ENCODE assay signal across 9 mouse cellular contexts in genomic region chr16:73647201-73647782, GRCm38 (mm10).
DNase-seq lines count a peak whose midpoint lies in the region; ATAC-seq lines count a peak whose summit lies in the region.
"Had no signal": no experiment of that assay in that cellular context is flagged by ENCODE, and none has a peak within 500 bp of the region (broad histone marks: within the 10 kb centered on the region; RNA-seq: fewer than 3 reads in every experiment).

No protein-coding gene starts in this region.

- H3K9me3 ChIP-seq in intestine, embryonic 16.5 days (ENCODE audit: control insufficient read depth, low read length) = no peaks in the 10 kb centered on the region

- ATAC-seq in intestine, embryonic 16.5 days = peak; percentile 63
- ATAC-seq in megakaryocyte, adult 5-6 weeks (ENCODE audit: poor library complexity, severe bottlenecking) = 0 out of 2 replicates have a peak, but pooled peaks have one; percentile 12

- no peak overlapping the region for H3K27ac ChIP-seq in intestine, embryonic 16.5 days (ENCODE audit: low read length)

- H3K4me2 ChIP-seq in intestine, embryonic 16.5 days (ENCODE audit: low read depth, low read length) = peak overlapping the region; percentile 30; the same call in 1 of the 2 replicates

- DNase-seq in urinary bladder, adult 18-20 months (ENCODE audit: low spot score in 2 of 2) = peak; percentile 2 to 45
- no peak for DNase-seq in urinary bladder, postnatal 10 days (ENCODE audit: low spot score)
- peak; percentile 97 for DNase-seq in heart, adult 11 months
- DNase-seq in left cerebral cortex, adult 8-10 months (ENCODE audit: low spot score in 2 of 2) = peak; percentile 4 to 8
- peak; percentile 3 to 5 for DNase-seq in right cerebral cortex, postnatal 36 days (ENCODE audit: low spot score in 2 of 2)
- no peak for DNase-seq in cerebellum, adult 9-10 months

- H3K36me3 ChIP-seq in intestine, embryonic 16.5 days (ENCODE audit: control insufficient read depth, insufficient read depth, low read length) = no peaks in the 10 kb centered on the region

- WGBS in intestine, embryonic 16.5 days = 48% methylated on average over 19 of the region's 19 CpGs

- H3K4me1 ChIP-seq in intestine, embryonic 16.5 days (ENCODE audit: control insufficient read depth, insufficient read depth, low read length) = no peaks in the 10 kb centered on the region

- no peak overlapping the region for H3K4me3 ChIP-seq in intestine, embryonic 16.5 days (ENCODE audit: low read length)

- no peaks in the 10 kb centered on the region for H3K27me3 ChIP-seq in intestine, embryonic 16.5 days (replicated peaks; ENCODE audit: control insufficient read depth, insufficient read depth, low read length)
- H3K27me3 ChIP-seq: CH12.LX had no signal

- H3K9ac ChIP-seq in intestine, embryonic 16.5 days (ENCODE audit: low read depth, low read length) = no peak overlapping the region

Comparison
In these comparisons a context has a peak if more than half of its experiments do, and no peak if none do; other contexts are left out.
1. DNase-seq: peak in urinary bladder, adult 18-20 months (2 of 2), heart, adult 11 months (single experiment), left cerebral cortex, adult 8-10 months (2 of 2) and right cerebral cortex, postnatal 36 days (2 of 2); none in urinary bladder, postnatal 10 days (single experiment) and cerebellum, adult 9-10 months (single experiment).